Mouse (Mus musculus) left cerebral cortex, postnatal 25 days (tissue): Measurements from ENCODE around the gene Nrip3. TPM values are rescaled to one million over a fixed set of nuclear protein-coding genes. Genes with fewer than 3 reads are reported as not detected.
A peak's percentile ranks its signal among the peaks of the same experiment; 100 is the strongest.

Experiments
- DNase-seq, 2 experiments: peaks; one replicate each; pipeline ENCODE4 v3.0.0; 2022; ENCODE audit warnings: low spot score in 2 of 2, mixed read lengths in 1 of 2
- intact Hi-C: fragments of 180-260 bp; cut with DNase I; formaldehyde crosslinking; loops from one replicate; pipeline ENCODE4 v1.15.1; 2025
- total RNA-seq, 2 experiments: library from RNA; stranded (reverse); gene quantifications; 2 replicates each; pipeline ENCODE4 v1.2.3; 2021

The Nrip3 gene
- 10 to 100 TPM; 86.8 to 90.9 TPM for total RNA-seq

- peak; percentile 73 for DNase-seq
- intact Hi-C loops, result no loop called here
Observed at GRCm38 (mm10) chr7:109781470-109782203, at the start of gene Nrip3. Gene Nrip3 (minus strand): TSS chr7:109782025.

GRCm38 (mm10) chr7:109831376-109831775 lies 49.6 kb upstream of the Nrip3 start:
- no peak for DNase-seq
- intact Hi-C loops, result no loop called here

DNA sequence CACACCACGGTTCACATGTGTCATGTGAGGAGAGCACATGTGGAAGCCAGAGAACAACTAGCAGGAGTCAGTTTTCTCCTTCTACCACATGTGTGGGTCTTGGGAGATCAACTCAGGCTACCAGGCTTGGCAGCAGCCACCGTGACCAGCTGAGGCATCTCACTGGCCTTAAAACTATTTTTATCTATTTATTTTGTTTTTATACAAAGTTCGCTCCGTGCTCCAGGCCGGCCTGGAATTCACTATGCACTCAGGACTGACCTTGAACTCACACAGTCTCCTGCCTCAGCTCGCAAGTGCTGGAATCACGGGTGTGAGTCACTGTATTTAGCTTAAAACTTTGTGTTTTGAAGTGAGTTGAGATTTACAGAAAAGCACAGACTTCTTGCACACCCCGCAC lies 45.1 kb upstream of the Nrip3 start:
- no peak for DNase-seq
- intact Hi-C loops, result no loop called here

- peak in 1 of 2 experiments; percentile 18 for DNase-seq
- intact Hi-C loops, result no loop called here
Observed at GRCm38 (mm10) chr7:109825293-109825692, 43.5 kb upstream of the Nrip3 start.

DNA sequence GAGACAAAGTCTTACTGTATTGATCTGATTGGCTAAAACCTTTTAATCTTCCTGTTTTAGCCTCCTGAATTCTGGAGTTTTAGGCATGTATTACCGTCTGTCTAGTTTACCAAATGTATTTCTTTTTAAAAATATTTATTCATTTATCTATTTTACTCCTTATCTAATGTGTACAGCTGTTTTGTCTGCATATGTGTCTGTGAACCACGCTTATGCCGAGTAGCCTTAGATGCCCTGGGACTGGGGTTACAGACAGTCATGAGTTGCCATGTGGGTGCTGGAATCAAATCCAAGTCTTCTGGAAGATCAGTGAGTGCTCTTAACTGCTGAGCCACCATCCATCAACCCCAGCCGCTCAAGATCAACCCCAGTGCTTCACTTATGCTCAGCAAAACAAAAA lies 36.8 kb upstream of the Nrip3 start:
- intact Hi-C loops, result no loop called here
- no peak for DNase-seq

- DNase-seq, result no peak
- intact Hi-C loops, result no loop called here
Observed at GRCm38 (mm10) chr7:109817954-109818353, 36.1 kb upstream of the Nrip3 start.

- intact Hi-C loops, result no loop called here
Observed at GRCm38 (mm10) chr7:109813330-109814140, 31.7 kb upstream of the Nrip3 start.

DNA sequence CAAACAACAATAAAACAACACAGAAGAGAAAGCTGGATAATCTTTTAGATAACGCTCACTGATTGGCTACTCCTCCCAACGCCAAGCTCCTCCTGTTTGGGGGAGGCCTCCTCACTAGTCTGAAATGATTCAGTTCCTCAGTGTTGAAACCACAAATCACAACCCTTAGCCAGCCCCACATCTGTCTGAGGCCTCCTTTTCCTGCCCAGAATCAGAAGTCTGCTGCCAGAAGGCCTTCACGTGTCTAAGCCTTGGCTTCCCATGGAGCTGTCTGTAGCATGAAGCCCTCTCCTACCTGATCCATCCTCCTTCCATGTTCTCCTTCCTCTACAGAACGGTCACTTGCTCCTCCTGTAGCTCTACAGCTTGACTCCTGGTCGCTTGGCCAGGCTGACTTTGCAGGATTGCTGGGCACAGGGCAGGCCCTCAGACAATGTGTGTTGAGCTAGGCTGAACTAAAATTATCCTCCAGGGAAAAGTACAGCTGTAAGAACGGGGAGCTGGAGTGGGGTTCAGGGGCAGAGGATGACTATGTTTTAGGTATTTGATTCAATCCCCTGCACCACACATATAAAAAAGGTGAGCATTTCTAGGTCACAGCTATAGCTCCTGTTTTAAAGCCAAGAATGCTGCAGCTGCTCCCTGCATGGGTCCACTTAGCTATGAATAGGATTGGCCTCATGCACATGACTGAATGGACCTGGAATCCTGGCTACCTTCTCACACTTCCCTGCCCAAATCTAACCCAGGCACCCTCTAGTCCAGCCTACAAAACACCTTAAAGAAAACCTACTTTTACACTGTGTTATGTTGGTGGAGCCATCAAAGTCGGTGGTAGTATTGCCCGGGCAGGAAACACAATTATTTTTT lies 26.0 kb upstream of the Nrip3 start:
- intact Hi-C loops, result no loop called here
- DNase-seq, result no peak

More at GRCm38 (mm10) chr7:109813330-109814140, 31.7 kb upstream of the Nrip3 start:
- no peak for DNase-seq

GRCm38 (mm10) chr7:109804843-109805242 lies 23.0 kb upstream of the Nrip3 start:
- intact Hi-C loops, result no loop called here
- DNase-seq, result no peak

DNA sequence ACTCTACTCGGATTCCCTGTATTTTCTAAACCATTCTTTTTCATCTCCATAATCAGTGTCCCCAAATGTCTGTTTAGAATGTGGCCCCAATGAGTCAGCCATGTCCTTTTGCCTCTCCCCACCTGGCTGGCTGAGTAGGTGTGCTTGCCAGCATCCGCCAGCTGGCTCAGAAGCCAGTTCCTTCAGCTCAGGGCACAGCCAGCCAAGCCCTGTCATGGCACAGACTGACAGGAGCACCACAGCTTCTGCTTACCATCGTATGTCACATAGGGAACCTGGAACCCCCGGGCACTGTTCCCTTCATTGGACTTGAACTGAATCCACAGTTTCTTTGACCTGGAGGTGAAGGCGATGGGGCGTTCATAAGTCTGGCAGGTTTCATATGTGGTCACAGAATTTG lies 22.5 kb upstream of the Nrip3 start:
- intact Hi-C loops, result no loop called here
- no peak for DNase-seq

- no peak for DNase-seq
- intact Hi-C loops, result no loop called here
Observed at GRCm38 (mm10) chr7:109803516-109803915, 21.7 kb upstream of the Nrip3 start.

GRCm38 (mm10) chr7:109800626-109801025 lies 18.8 kb upstream of the Nrip3 start:
- DNase-seq, result peak in 1 of 2 experiments; percentile 55
- intact Hi-C loops, result no loop called here

GRCm38 (mm10) chr7:109799168-109799567 lies 17.3 kb upstream of the Nrip3 start:
- no peak for DNase-seq
- intact Hi-C loops, result no loop called here

- intact Hi-C loops, result no loop called here
- no peak for DNase-seq
Observed at GRCm38 (mm10) chr7:109795564-109795963, 13.7 kb upstream of the Nrip3 start.

- intact Hi-C loops, result loop anchor here (5.0 kb wide), 2 partner anchors 73 to 98 kb away; partner anchors contain the start of gene Scube2
- DNase-seq, result peak in 1 of 2 experiments; percentile 63
Observed at GRCm38 (mm10) chr7:109794556-109794955, 12.7 kb upstream of the Nrip3 start.

DNA sequence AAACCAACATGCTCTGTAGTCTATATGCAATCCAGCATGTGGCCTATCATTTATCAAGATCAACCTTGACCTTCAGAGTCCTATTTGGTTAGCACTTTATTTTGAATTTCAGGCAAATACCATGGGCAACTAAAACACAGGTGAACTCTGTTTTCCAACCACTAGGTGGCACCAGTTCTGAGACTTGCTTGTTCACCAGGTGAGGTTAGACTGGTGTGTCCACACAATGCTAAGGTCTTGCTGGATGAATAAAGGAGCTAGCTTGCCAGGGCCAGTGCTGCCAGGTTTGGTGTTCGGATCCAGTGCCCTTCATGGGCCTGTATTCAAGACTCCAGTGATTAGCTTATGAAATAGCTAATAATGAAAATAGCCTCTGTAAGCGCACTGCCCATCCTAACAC lies 10.9 kb upstream of the Nrip3 start:
- peak; percentile 61 to 64 for DNase-seq
- intact Hi-C loops, result loop anchor here (5.0 kb wide), 2 partner anchors 75 to 100 kb away; partner anchors contain the start of gene Scube2

- no peak for DNase-seq
- intact Hi-C loops, result loop anchor here (5.0 kb wide), 2 partner anchors 76 to 101 kb away; partner anchors contain the start of gene Scube2
Observed at GRCm38 (mm10) chr7:109790818-109791217, 9.0 kb upstream of the Nrip3 start.

DNA sequence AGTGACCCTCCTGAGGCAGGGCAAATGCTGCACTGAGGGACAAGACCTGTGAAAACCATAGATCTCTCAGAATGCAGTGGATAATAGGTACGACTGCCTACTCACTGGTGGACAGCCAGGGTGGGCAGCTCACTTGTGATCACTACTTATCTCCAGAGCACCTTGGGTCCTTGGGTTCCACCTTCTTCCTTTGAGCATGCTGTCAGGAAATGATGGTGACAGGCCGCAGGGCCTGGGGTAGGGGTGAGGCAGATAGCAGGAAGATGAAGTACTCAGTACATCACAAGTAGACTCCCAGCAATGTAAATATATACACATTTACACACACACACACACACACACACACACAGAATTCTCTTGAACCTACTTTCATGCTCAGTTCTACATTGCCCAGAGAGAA lies 6.0 kb upstream of the Nrip3 start:
- DNase-seq, result no peak
- intact Hi-C loops, result no loop called here

- DNase-seq, result no peak
- intact Hi-C loops, result no loop called here
Observed at GRCm38 (mm10) chr7:109783281-109783680, 1.5 kb upstream of the Nrip3 start.

DNA sequence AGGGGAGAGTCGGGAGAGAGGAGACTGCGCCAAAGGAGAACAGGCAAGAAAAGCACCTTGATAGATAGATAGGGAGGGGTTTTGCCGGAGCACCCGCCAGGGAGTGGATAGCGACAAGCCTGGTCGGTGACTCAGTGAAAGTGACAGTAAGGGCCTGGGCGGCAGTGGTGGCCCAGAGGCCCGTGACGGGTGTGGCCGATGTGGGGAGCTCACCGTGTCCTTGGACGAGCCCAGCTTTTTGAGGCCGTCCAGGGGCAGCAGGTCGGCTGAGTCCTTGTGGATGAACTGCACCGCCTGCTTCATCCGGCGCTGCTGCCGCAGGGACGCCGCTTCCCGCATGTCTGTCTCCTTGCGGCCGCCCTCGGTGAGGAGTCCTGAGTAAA lies 747 bp downstream of the Nrip3 start:
- DNase-seq, result peak in 1 of 2 experiments; percentile 27
- intact Hi-C loops, result no loop called here
